Mouse (Mus musculus) sigmoid colon, adult 10 weeks (tissue): ENCODE measurements around the gene Fibin. TPM values are rescaled to one million over a fixed set of nuclear protein-coding genes. Genes with fewer than 3 reads are reported as not detected.

Source experiments
- polyA plus RNA-seq: library from polyadenylated mRNA; stranded (reverse); fragments of 350-450 nt; fragmentation: Illumina TruSeq; extraction: RNeasy Lipid Tissue Mini Kit (QIAGEN cat#74804); gene quantifications from one replicate; pipeline ENCODE4 v1.2.3, GENCODE M21; 2014; ENCODE audit warnings: low read depth, low replicate concordance

The Fibin gene
- polyA plus RNA-seq: 24.1 TPM

GRCm38 (mm10) chr2:110362432-110363283 is at the start of gene Fibin:
Fibin (minus strand) TSS chr2:110363183.

DNA sequence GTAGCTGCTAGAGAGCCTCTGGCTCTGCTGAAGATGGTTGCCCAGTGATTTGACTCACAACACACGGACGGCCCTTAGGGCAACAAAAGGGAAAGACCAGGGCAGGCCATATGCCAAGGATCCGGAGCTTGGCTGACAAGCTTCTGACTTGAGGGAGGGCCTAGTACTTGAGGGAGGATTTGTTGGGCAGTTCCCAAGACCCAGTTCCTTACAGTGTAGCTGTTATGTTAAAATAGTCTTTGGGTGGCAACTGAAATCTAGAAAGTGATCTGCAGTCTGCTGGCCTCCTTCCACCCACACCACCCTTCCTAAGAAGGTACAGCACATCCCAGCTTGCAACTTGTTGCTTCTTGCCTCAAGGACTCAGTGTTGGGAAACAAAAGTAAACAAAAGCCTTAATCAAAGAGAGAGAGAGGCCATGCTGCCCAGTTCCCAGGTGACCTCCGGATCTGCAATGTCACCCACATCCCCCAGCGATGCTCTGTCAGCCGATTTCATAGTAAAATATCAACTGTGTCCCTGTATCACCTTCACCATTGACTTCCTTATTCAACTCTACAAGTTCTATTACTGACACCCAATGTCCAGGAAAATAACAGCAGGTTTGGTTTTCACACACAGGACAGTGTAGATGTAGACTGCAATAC is 48.4 kb downstream of the Fibin start, which contains the start of gene Bbox1:
TSS of gene Bbox1 (minus strand) at position 52 of the 647 bp plus-strand sequence.

Other genes with a start within 250 kb of the Fibin start
- gene Bbox1, start 48.6 kb downstream of the Fibin start, polyA plus RNA-seq: 0.22 TPM
- not detected for gene Slc5a12, start 234.1 kb upstream of the Fibin start, polyA plus RNA-seq